26 mouse cellular contexts compared by ENCODE assay signal in the genomic region with DNA sequence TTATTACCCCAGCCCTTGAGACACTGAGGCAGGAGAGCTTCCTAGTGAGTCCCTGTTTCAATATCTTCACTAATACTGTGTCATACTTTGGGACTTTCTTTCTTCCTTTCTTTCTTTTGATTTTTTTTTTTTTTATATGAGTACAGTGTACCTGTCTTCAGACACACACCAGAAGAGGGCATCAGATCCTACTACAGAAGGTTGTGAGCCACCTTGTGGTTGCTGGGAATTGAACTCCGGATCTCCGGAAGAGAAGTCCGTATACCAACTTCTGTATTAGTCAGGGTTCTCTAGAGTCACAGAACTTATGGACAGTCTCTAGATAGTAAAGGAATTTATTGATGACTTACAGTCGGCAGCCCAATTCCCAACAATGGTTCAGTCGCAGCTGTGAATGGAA. TPM values are rescaled to one million over a fixed set of nuclear protein-coding genes. Genes with fewer than 3 reads are reported as not detected.
"Had no signal": no experiment of that assay in that cellular context is flagged by ENCODE, and none has a peak within 500 bp of the region (broad histone marks: within the 10 kb centered on the region; RNA-seq: fewer than 3 reads in every experiment).

No protein-coding gene starts in this region.

RNA-seq across cellular contexts. Expression of gene Pou5f1, which starts 2.5 kb away (rescaled TPM):
- total RNA-seq: gastrocnemius, adult 18-20 months; gastrocnemius, adult 8-10 months; gastrocnemius, postnatal 14 days; gastrocnemius, postnatal 36 days; heart, adult 2 months; heart, postnatal 14 days; heart, postnatal 36 days; hindbrain, postnatal 0 days; left cerebral cortex, postnatal 36 days had no signal
- polyA plus RNA-seq: heart, adult 2 months; heart, embryonic 11.5 days; heart, embryonic 13.5 days; heart, embryonic 15.5 days; heart, postnatal 0 days; hindbrain, embryonic 11.5 days; hindbrain, embryonic 13.5 days; hindbrain, embryonic 15.5 days; hindbrain, postnatal 0 days; intestine, embryonic 14.5 days; intestine, embryonic 16.5 days; kidney, embryonic 14.5 days; large intestine, adult 2 months; limb, embryonic 10.5 days; liver, embryonic 11.5 days; liver, embryonic 13.5 days had no signal

RNA-seq across cellular contexts. Expression of gene Psors1c2, which starts 24.7 kb away (rescaled TPM):
- total RNA-seq: gastrocnemius, adult 18-20 months; gastrocnemius, adult 8-10 months; gastrocnemius, postnatal 14 days; gastrocnemius, postnatal 36 days; heart, adult 2 months; heart, postnatal 14 days; heart, postnatal 36 days; hematopoietic stem cell, adult 5-6 weeks; hindbrain, postnatal 0 days; layer of hippocampus, postnatal 10 days had no signal
- polyA plus RNA-seq: gonadal fat pad, adult 2 months; heart, adult 2 months; heart, embryonic 11.5 days had no signal

RNA-seq across cellular contexts. Expression of gene H2-Q10, which starts 38.4 kb away (rescaled TPM):
- total RNA-seq: hindbrain, postnatal 0 days had no signal
